Mouse (Mus musculus): ENCODE data around the gene Ankrd27. TPM values are rescaled to one million over a fixed set of nuclear protein-coding genes. Genes with fewer than 3 reads are reported as not detected.
"Not testable (repeated sequence)": the region's sequence is repeated elsewhere in the genome, so short reads cannot be mapped to it uniquely, and the experiment has no call there.

The Ankrd27 gene
- polyA plus RNA-seq, 1 experiment from 2014 or later: 14.2 TPM

DNA sequence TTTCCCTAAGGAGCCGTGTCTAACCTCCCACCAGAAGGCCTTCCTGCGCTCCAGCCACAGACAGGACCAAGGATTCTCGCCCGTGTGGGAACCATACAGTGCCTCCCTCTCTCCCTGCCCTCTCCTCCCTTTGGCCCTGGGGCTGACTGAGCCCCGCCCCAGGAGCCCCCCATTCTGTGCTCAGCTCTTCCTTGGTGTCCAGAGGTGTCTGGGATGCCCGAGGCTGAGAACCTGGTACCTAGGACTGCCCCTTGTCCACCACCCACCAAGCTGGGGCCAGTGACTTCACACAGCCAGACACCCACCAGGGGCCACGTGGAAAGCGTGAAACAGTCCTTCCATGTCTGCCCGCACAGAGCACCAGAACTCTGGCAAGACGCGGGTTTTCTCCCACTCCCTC is 23.0 kb upstream of the Ankrd27 start:
- H3K4me1 ChIP-seq (ENCODE audit: insufficient read depth): peaks cover 19% of the 10 kb centered on the region
- H3K9ac ChIP-seq (replicated peaks): no peak overlapping the region
- H3K27ac ChIP-seq (ENCODE audit: low read depth): no peak overlapping the region
- no peak overlapping the region for H3K4me3 ChIP-seq (ENCODE audit: low read depth, low read length)
- DNase-seq (no peak), ATAC-seq (no peak)
- WGBS (ENCODE audit: insufficient replicate concordance): 75% methylated on average over 11 of the region's 11 CpGs
- TF ChIP-seq CTCF (IDR thresholded peaks at IDR 0.05; ENCODE audit: low read depth) (no peak), EP300 (IDR thresholded peaks at IDR 0.05; ENCODE audit: low read depth) (no peak)
- no peaks in the 10 kb centered on the region for H3K36me3 ChIP-seq (replicated peaks; ENCODE audit: insufficient read depth, low read length)
- no peaks in the 10 kb centered on the region for H3K27me3 ChIP-seq (ENCODE audit: insufficient read depth, low read length)
- no peaks in the 10 kb centered on the region for H3K9me3 ChIP-seq (ENCODE audit: low read length)
- H3K4me2 ChIP-seq (ENCODE audit: low read depth, low read length): no peak overlapping the region

DNA sequence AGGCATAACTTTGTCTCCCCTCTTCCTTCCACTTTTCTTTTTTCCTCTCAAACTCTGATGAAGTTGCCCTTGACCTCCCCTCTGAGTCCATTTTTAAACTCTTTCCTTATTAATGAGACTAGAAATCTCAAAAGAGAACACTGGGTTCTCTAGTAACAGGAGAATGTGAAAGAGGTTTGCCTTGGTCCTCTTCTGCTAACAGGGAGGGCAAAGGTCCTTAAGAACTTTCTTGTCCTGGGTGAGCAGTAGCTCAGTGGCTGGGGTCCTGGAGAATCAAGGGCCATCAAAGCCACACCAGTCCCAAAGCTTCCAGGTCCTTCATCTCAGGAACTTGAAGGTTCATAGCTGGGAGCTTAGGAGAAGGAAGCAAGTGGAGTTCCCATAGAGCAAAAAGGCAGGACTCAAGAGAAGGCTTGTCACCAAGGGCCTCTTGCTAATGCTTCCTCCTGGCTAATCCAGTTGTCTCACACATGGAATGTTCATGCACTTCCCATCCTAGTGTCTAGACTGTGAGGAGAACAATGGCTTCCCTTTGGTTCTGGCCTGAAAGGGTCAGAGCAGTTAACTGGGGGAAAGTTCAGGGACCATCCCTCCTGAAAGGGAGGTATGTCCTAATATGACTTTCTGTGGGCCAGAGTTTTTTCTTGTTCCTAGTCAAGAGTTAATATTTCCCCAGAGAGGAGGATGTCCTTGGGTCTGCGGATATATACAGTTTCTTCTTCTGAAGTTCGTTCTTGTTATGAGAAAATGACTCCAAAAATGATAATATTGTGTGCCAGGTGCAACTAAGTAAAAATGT is 21.8 kb upstream of the Ankrd27 start:
- TF ChIP-seq EP300 (IDR thresholded peaks at IDR 0.05; ENCODE audit: low read depth): no peak
- no peak for TF ChIP-seq CTCF (IDR thresholded peaks at IDR 0.05; ENCODE audit: low read depth)
- H3K27ac ChIP-seq (ENCODE audit: low read depth): no peak overlapping the region
- no peak overlapping the region for H3K4me2 ChIP-seq (ENCODE audit: low read depth, low read length)
- H3K9me3 ChIP-seq (ENCODE audit: low read length): no peaks in the 10 kb centered on the region
- 0 out of 2 replicates have a peak, but pooled peaks cover 7% of the 10 kb centered on the region for H3K4me1 ChIP-seq (ENCODE audit: insufficient read depth)
- whole genome bisulfite sequencing (ENCODE audit: insufficient replicate concordance): 76% methylated on average over 2 of the region's 2 CpGs
- no peak overlapping the region for H3K9ac ChIP-seq (replicated peaks)
- DNase-seq (no peak), ATAC-seq (no peak)
- no peaks in the 10 kb centered on the region for H3K36me3 ChIP-seq (replicated peaks; ENCODE audit: insufficient read depth, low read length)
- no peaks in the 10 kb centered on the region for H3K27me3 ChIP-seq (ENCODE audit: insufficient read depth, low read length)
- no peak overlapping the region for H3K4me3 ChIP-seq (ENCODE audit: low read depth, low read length)

DNA sequence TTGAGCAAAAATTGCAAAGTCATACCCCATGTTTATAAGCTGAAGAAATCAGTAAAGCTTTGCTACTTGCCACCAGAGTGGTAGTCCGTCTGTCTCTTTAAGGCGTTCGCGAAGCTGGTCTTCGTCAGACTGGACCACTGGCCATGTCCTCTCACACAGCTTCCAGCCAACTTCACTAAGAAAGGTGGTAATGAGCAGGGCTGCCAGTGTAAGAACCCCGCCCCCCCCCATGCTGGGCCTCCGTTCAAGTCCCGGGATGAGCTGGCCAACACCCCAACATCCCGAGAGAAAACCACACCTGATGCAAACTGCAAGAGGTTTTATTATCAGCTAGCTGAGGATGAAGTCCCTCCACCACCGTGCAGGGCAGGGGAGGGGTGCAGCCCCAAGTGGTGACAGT is 21.2 kb upstream of the Ankrd27 start:
- not testable (repeated sequence) for H3K27ac ChIP-seq (ENCODE audit: low read depth); H3K27me3 ChIP-seq (ENCODE audit: insufficient read depth, low read length); DNase-seq; H3K4me2 ChIP-seq (ENCODE audit: low read depth, low read length); H3K9me3 ChIP-seq (ENCODE audit: low read length); H3K4me1 ChIP-seq (ENCODE audit: insufficient read depth); H3K4me3 ChIP-seq (ENCODE audit: low read depth, low read length); ATAC-seq; H3K9ac ChIP-seq (replicated peaks); H3K36me3 ChIP-seq (replicated peaks; ENCODE audit: insufficient read depth, low read length)
- 82% methylated on average over 10 of the region's 10 CpGs for WGBS (ENCODE audit: insufficient replicate concordance)

DNA sequence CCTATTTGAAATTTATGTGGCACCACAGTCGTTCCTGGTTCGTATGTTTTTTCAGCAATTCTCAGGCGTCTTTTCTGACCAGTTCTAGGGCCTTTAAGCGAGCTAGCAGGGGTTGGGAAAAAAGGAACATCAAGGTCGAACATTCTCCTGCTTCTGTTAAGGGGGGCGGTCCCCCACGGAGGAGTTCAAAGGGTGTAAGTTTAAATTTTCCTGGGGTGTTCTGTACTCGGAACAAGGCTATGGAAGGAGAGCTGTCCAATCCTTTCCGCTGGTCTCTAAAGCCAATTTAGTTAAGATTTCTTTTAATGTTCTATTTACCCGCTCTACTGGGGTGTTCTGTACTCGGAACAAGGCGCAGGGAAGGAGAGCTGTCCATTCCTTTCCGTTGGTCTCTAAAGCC is 20.1 kb upstream of the Ankrd27 start:
- H3K27ac ChIP-seq (ENCODE audit: low read depth); H3K4me1 ChIP-seq (ENCODE audit: insufficient read depth); H3K4me3 ChIP-seq (ENCODE audit: low read depth, low read length); DNase-seq; H3K9me3 ChIP-seq (ENCODE audit: low read length); ATAC-seq; H3K27me3 ChIP-seq (ENCODE audit: insufficient read depth, low read length); H3K36me3 ChIP-seq (replicated peaks; ENCODE audit: insufficient read depth, low read length); H3K4me2 ChIP-seq (ENCODE audit: low read depth, low read length); H3K9ac ChIP-seq (replicated peaks): not testable (repeated sequence)
- WGBS (ENCODE audit: insufficient replicate concordance): 79% methylated on average over 13 of the region's 13 CpGs

DNA sequence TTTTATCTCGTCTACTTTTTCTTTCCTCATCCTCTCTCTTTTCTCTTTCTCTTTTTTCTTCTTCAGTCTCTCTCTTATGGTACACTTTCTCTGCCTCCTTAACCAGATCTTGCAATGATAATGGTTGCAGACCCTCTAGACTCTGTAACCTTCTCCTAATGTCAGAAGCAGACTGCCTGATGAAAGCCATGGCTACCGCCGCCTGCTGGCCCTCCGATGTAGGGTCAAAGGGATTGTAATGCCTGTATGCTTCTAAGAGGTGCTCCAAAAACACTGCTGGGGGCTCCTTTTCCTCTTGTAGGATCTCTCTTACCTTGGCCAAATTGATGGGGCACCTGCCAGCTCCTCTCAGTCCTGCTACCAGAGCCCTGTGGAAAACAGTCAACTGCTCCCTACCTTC is 16.3 kb upstream of the Ankrd27 start:
- not testable (repeated sequence) for H3K9ac ChIP-seq (replicated peaks); DNase-seq; H3K27me3 ChIP-seq (ENCODE audit: insufficient read depth, low read length); H3K4me3 ChIP-seq (ENCODE audit: low read depth, low read length); H3K4me2 ChIP-seq (ENCODE audit: low read depth, low read length); ATAC-seq; H3K27ac ChIP-seq (ENCODE audit: low read depth); H3K9me3 ChIP-seq (ENCODE audit: low read length); H3K4me1 ChIP-seq (ENCODE audit: insufficient read depth); H3K36me3 ChIP-seq (replicated peaks; ENCODE audit: insufficient read depth, low read length)
- WGBS (ENCODE audit: insufficient replicate concordance): 72% methylated on average over 4 of the region's 4 CpGs
- peak; percentile 54 for TF ChIP-seq CTCF (IDR thresholded peaks at IDR 0.05; ENCODE audit: low read depth)

DNA sequence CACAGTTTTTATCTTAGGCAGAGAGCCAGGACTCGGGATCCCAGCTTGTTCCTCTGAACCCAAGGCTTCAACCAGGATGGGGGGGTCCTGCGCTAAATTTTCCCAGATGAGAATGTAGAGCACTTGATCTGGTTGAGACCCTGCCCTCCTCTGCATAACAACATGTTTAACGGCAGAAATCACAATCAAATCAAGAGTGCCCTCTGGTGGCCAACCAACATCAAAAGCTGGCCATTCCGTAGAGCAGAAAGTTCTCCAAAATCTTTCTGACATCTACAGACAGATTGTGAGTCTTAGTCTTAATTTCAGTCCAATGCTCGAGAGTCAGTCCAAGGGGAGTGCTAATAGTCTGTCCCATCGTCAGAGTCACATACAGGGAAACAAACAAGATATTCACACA is 15.2 kb upstream of the Ankrd27 start:
- 20% methylated on average over 6 of the region's 6 CpGs for WGBS (ENCODE audit: insufficient replicate concordance)

DNA sequence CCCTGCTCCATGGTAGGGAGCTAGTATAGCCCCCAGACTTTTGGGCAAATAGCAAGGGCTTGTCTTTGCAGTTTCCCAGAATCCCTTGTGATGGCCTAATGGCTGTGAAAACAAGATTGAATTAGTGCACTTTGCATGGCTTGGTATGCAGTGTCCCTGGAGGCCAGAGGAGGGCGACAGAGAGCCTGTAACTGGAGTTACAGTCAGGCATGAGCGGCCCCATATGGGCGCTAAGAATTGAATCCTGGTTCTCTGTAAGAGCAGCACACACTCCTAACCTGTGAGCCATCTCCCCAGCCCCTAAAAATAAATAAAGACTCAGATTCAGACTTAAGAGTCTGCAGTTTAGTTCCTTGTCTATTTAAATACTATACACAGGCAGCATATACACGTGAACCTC is 6.2 kb upstream of the Ankrd27 start:
- peak; percentile 47; the same call in 1 of the 2 replicates for ATAC-seq
- peak; percentile 69 for DNase-seq
- no peak overlapping the region for H3K9ac ChIP-seq (replicated peaks)
- no peaks in the 10 kb centered on the region for H3K36me3 ChIP-seq (replicated peaks; ENCODE audit: insufficient read depth, low read length)
- H3K4me1 ChIP-seq (ENCODE audit: insufficient read depth): peaks cover 7% of the 10 kb centered on the region
- 42% methylated on average over 4 of the region's 4 CpGs for WGBS (ENCODE audit: insufficient replicate concordance)
- peak; percentile 82 for TF ChIP-seq CTCF (IDR thresholded peaks at IDR 0.05; ENCODE audit: low read depth)
- TF ChIP-seq EP300 (IDR thresholded peaks at IDR 0.05; ENCODE audit: low read depth): no peak
- H3K9me3 ChIP-seq (ENCODE audit: low read length): no peaks in the 10 kb centered on the region
- H3K4me2 ChIP-seq (ENCODE audit: low read depth, low read length): no peak overlapping the region
- H3K4me3 ChIP-seq (ENCODE audit: low read depth, low read length): no peak overlapping the region
- H3K27ac ChIP-seq (ENCODE audit: low read depth): no peak overlapping the region
- peaks cover 26% of the 10 kb centered on the region for H3K27me3 ChIP-seq (ENCODE audit: insufficient read depth, low read length)

More for the DNA sequence above, 15.2 kb upstream of the Ankrd27 start:
- H3K9ac ChIP-seq (replicated peaks); ATAC-seq; H3K27me3 ChIP-seq (ENCODE audit: insufficient read depth, low read length); H3K27ac ChIP-seq (ENCODE audit: low read depth); H3K4me2 ChIP-seq (ENCODE audit: low read depth, low read length); H3K9me3 ChIP-seq (ENCODE audit: low read length); H3K4me3 ChIP-seq (ENCODE audit: low read depth, low read length); H3K4me1 ChIP-seq (ENCODE audit: insufficient read depth); DNase-seq; H3K36me3 ChIP-seq (replicated peaks; ENCODE audit: insufficient read depth, low read length): not testable (repeated sequence)
- peak; percentile 65 for TF ChIP-seq CTCF (IDR thresholded peaks at IDR 0.05; ENCODE audit: low read depth)

All from liver, postnatal 0 days (tissue).